Mouse (Mus musculus): Measurements from ENCODE around the gene Ifi206. TPM values are rescaled to one million over a fixed set of nuclear protein-coding genes. Genes with fewer than 3 reads are reported as not detected.

Ifi206 gene
- polyA plus RNA-seq (2017; shearing (Covaris generic)) = 140 TPM

GRCm38 (mm10) chr1:173490812-173491480, at the start of gene Ifi206:
Gene Ifi206, minus strand, starts transcription at chr1:173491041.

GRCm38 (mm10) chr1:173535791-173536190, 45.0 kb upstream of the Ifi206 start, which contains the start of gene Ifi214:
Gene Ifi214, minus strand, starts transcription at chr1:173535957.

Other genes starting within 250 kb of the Ifi206 start
- not detected for gene Olfr418, start 225.0 kb downstream of the Ifi206 start, polyA plus RNA-seq (2017; shearing (Covaris generic))
- gene Mptx2, start 213.3 kb downstream of the Ifi206 start, polyA plus RNA-seq (2017; shearing (Covaris generic)) = not detected
- gene Ackr1, start 157.3 kb downstream of the Ifi206 start, polyA plus RNA-seq (2017; shearing (Covaris generic)) = not detected
- 54.1 TPM for gene Aim2, start 140.2 kb downstream of the Ifi206 start, polyA plus RNA-seq (2017; shearing (Covaris generic))
- 0.12 TPM for gene Cadm3, start 123.3 kb downstream of the Ifi206 start, polyA plus RNA-seq (2017; shearing (Covaris generic))
- gene Ifi214, start 44.9 kb upstream of the Ifi206 start, polyA plus RNA-seq (2017; shearing (Covaris generic)) = 39.2 TPM
- gene Ifi213, start 108.2 kb upstream of the Ifi206 start, polyA plus RNA-seq (2017; shearing (Covaris generic)) = 107 TPM
- gene Ifi209, start 139.9 kb upstream of the Ifi206 start, polyA plus RNA-seq (2017; shearing (Covaris generic)) = 210 TPM
- gene Ifi208, start 182.6 kb upstream of the Ifi206 start, polyA plus RNA-seq (2017; shearing (Covaris generic)) = 116 TPM

All from CD4-positive, CD25-positive, alpha-beta regulatory T cell (primary cell).